Mouse (Mus musculus): Measurements from ENCODE around the gene H1foo. TPM values are rescaled to one million over a fixed set of nuclear protein-coding genes. Genes with fewer than 3 reads are reported as not detected.

H1foo gene
- polyA plus RNA-seq, 1 experiment from 2014 or later: not detected

- H3K27ac ChIP-seq (ENCODE audit: low read depth, low read length): no peak overlapping the region
These were observed 34.8 kb upstream of the H1foo start for GRCm38 (mm10) chr6:115909940-115910339.

GRCm38 (mm10) chr6:115911763-115912162 is 33.0 kb upstream of the H1foo start:
- H3K27me3 ChIP-seq (replicated peaks; ENCODE audit: control insufficient read depth, insufficient read depth, low read length): no peaks in the 10 kb centered on the region
- 86% methylated on average over 6 of the region's 6 CpGs for WGBS
- no peak overlapping the region for H3K4me2 ChIP-seq (replicated peaks; ENCODE audit: low read depth)
- H3K4me3 ChIP-seq (ENCODE audit: low read depth, low read length): no peak overlapping the region
- H3K27ac ChIP-seq (ENCODE audit: low read depth, low read length): no peak overlapping the region
- no peaks in the 10 kb centered on the region for H3K9me3 ChIP-seq (ENCODE audit: control insufficient read depth)
- H3K9ac ChIP-seq (ENCODE audit: low read depth, low read length): no peak overlapping the region
- no peaks in the 10 kb centered on the region; the same call in 1 of the 2 replicates for H3K36me3 ChIP-seq (ENCODE audit: control insufficient read depth, insufficient read depth)
- ATAC-seq: no peak
- TF ChIP-seq CTCF (IDR thresholded peaks at IDR 0.05; ENCODE audit: low read depth): no peak
- H3K4me1 ChIP-seq (replicated peaks; ENCODE audit: control insufficient read depth, insufficient read depth, low read length): 0 out of 2 replicates have a peak, but pooled peaks cover 4% of the 10 kb centered on the region

More at GRCm38 (mm10) chr6:115909940-115910339, 34.8 kb upstream of the H1foo start:
- TF ChIP-seq CTCF (IDR thresholded peaks at IDR 0.05; ENCODE audit: low read depth): no peak
- Histone ChIP-seq H3K27me3 (replicated peaks; ENCODE audit: control insufficient read depth, insufficient read depth, low read length) (no peaks in the 10 kb centered on the region), H3K9ac (ENCODE audit: low read depth, low read length) (no peak overlapping the region), H3K4me1 (replicated peaks; ENCODE audit: control insufficient read depth, insufficient read depth, low read length) (0 out of 2 replicates have a peak, but pooled peaks cover 4% of the 10 kb centered on the region), H3K4me2 (replicated peaks; ENCODE audit: low read depth) (no peak overlapping the region), H3K36me3 (ENCODE audit: control insufficient read depth, insufficient read depth) (no peaks in the 10 kb centered on the region), H3K4me3 (ENCODE audit: low read depth, low read length) (no peak overlapping the region), H3K9me3 (ENCODE audit: control insufficient read depth) (no peaks in the 10 kb centered on the region)
- ATAC-seq: no peak
- 66% methylated on average over 8 of the region's 8 CpGs for WGBS

GRCm38 (mm10) chr6:115913482-115913881 is 31.3 kb upstream of the H1foo start:
- no peaks in the 10 kb centered on the region for H3K9me3 ChIP-seq (ENCODE audit: control insufficient read depth)
- WGBS: 86% methylated on average over 10 of the region's 10 CpGs
- H3K4me1 ChIP-seq (replicated peaks; ENCODE audit: control insufficient read depth, insufficient read depth, low read length): 0 out of 2 replicates have a peak, but pooled peaks cover 3% of the 10 kb centered on the region
- no peaks in the 10 kb centered on the region for H3K27me3 ChIP-seq (replicated peaks; ENCODE audit: control insufficient read depth, insufficient read depth, low read length)
- no peak for ATAC-seq
- no peak overlapping the region for H3K4me2 ChIP-seq (replicated peaks; ENCODE audit: low read depth)
- no peaks in the 10 kb centered on the region; the same call in 1 of the 2 replicates for H3K36me3 ChIP-seq (ENCODE audit: control insufficient read depth, insufficient read depth)
- no peak overlapping the region for H3K27ac ChIP-seq (ENCODE audit: low read depth, low read length)
- TF ChIP-seq CTCF (IDR thresholded peaks at IDR 0.05; ENCODE audit: low read depth): no peak
- H3K4me3 ChIP-seq (ENCODE audit: low read depth, low read length): no peak overlapping the region
- H3K9ac ChIP-seq (ENCODE audit: low read depth, low read length): no peak overlapping the region

- ATAC-seq: no peak
- no peak overlapping the region for H3K27ac ChIP-seq (ENCODE audit: low read depth, low read length)
- H3K27me3 ChIP-seq (replicated peaks; ENCODE audit: control insufficient read depth, insufficient read depth, low read length): no peaks in the 10 kb centered on the region
- 91% methylated on average over 15 of the region's 15 CpGs for WGBS
- H3K4me1 ChIP-seq (replicated peaks; ENCODE audit: control insufficient read depth, insufficient read depth, low read length): no peaks in the 10 kb centered on the region
- no peak for TF ChIP-seq CTCF (IDR thresholded peaks at IDR 0.05; ENCODE audit: low read depth)
- H3K9ac ChIP-seq (ENCODE audit: low read depth, low read length): no peak overlapping the region
- no peak overlapping the region for H3K4me2 ChIP-seq (replicated peaks; ENCODE audit: low read depth)
- H3K4me3 ChIP-seq (ENCODE audit: low read depth, low read length): no peak overlapping the region
- H3K36me3 ChIP-seq (ENCODE audit: control insufficient read depth, insufficient read depth): no peaks in the 10 kb centered on the region; the same call in 1 of the 2 replicates
- no peaks in the 10 kb centered on the region for H3K9me3 ChIP-seq (ENCODE audit: control insufficient read depth)
These were observed 30.1 kb upstream of the H1foo start for GRCm38 (mm10) chr6:115914511-115915202.

- H3K9ac ChIP-seq (ENCODE audit: low read depth, low read length): no peak overlapping the region
- H3K36me3 ChIP-seq (ENCODE audit: control insufficient read depth, insufficient read depth): no peaks in the 10 kb centered on the region; the same call in 1 of the 2 replicates
- no peak overlapping the region for H3K4me3 ChIP-seq (ENCODE audit: low read depth, low read length)
- WGBS: 65% methylated on average over 17 of the region's 17 CpGs
- H3K27ac ChIP-seq (ENCODE audit: low read depth, low read length): no peak overlapping the region
- no peak for TF ChIP-seq CTCF (IDR thresholded peaks at IDR 0.05; ENCODE audit: low read depth)
- no peaks in the 10 kb centered on the region for H3K4me1 ChIP-seq (replicated peaks; ENCODE audit: control insufficient read depth, insufficient read depth, low read length)
- H3K4me2 ChIP-seq (replicated peaks; ENCODE audit: low read depth): no peak overlapping the region
- H3K27me3 ChIP-seq (replicated peaks; ENCODE audit: control insufficient read depth, insufficient read depth, low read length): no peaks in the 10 kb centered on the region
- H3K9me3 ChIP-seq (ENCODE audit: control insufficient read depth): no peaks in the 10 kb centered on the region
- no peak for ATAC-seq
These were observed 28.9 kb upstream of the H1foo start for GRCm38 (mm10) chr6:115915601-115916445.

- Histone ChIP-seq H3K4me3 (ENCODE audit: low read depth, low read length) (no peak overlapping the region), H3K4me1 (replicated peaks; ENCODE audit: control insufficient read depth, insufficient read depth, low read length) (no peaks in the 10 kb centered on the region), H3K4me2 (replicated peaks; ENCODE audit: low read depth) (no peak overlapping the region), H3K36me3 (ENCODE audit: control insufficient read depth, insufficient read depth) (no peaks in the 10 kb centered on the region; the same call in 1 of the 2 replicates), H3K27ac (ENCODE audit: low read depth, low read length) (no peak overlapping the region), H3K27me3 (replicated peaks; ENCODE audit: control insufficient read depth, insufficient read depth, low read length) (no peaks in the 10 kb centered on the region), H3K9ac (ENCODE audit: low read depth, low read length) (no peak overlapping the region), H3K9me3 (ENCODE audit: control insufficient read depth) (no peaks in the 10 kb centered on the region)
- 81% methylated on average over 5 of the region's 5 CpGs for WGBS
- no peak for ATAC-seq
- TF ChIP-seq CTCF (IDR thresholded peaks at IDR 0.05; ENCODE audit: low read depth): no peak
These were observed 28.1 kb upstream of the H1foo start for GRCm38 (mm10) chr6:115916611-115917010.
